Mouse (Mus musculus): ENCODE measurements at regions not wholly inside any gene's neighbourhood (a gene's known extent, or its start where the extent isn't known, plus 50 kb on each side); places are given as distances from the start of the nearest gene placed in this dataset.

DNA sequence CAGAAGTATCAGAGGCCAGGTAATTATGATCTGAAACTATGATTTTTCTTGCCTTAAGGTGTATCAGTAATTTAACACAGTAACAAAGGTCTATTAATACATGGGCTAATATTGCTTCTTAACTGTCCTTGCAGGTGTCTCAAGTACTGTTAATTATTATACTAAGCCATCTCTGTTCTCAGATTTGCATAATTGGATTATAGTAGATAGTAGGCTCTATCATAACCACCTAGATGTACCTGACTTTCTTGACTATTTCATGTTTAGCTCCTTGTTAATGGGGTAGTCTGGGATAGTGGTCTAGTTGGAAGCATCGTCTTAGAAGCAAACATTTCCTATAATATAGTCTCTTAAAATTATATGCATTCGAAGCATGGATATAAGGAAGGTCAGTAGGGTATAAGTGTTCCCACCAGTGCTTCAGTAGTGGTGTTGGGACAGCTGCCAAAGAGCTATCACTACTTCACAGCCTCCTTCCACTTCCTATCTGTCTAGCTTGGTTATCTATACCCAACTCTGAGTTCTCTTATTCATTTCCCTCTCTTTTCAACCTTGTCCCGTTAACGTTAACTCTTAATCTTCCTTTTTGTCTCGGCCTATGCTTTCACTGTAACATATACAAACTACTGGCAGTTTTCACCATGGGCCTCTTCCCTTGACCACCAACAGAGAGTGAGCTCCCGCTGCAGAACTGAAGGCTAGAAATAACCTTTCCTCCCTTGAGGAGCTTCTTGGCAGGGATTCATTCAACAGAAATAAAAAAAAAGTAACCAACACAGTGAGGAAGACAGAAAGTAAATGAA lies 630.9 kb upstream of the Lcorl start:
- 75% methylated on average over 6 of the region's 6 CpGs for WGBS
- no peak for ATAC-seq

GRCm38 (mm10) chr5:46486740-46487326 lies 629.4 kb upstream of the Lcorl start:
- Histone ChIP-seq H3K4me2 (ENCODE audit: low read length) (no peak overlapping the region), H3K9me3 (ENCODE audit: control insufficient read depth, low read length) (no peaks in the 10 kb centered on the region), H3K4me1 (ENCODE audit: control insufficient read depth, insufficient read depth, low read depth, low read length) (no peaks in the 10 kb centered on the region), H3K4me3 (ENCODE audit: low read length) (no peak overlapping the region), H3K27me3 (replicated peaks; ENCODE audit: control insufficient read depth, insufficient read depth, low read length) (no peaks in the 10 kb centered on the region), H3K36me3 (ENCODE audit: control insufficient read depth, insufficient read depth, low read length) (no peaks in the 10 kb centered on the region), H3K9ac (ENCODE audit: low read depth, low read length) (no peak overlapping the region), H3K27ac (ENCODE audit: low read depth, low read length) (no peak overlapping the region)
- ATAC-seq, result no peak
- 57% methylated on average over 1 of the region's 1 CpGs for WGBS

More for the DNA sequence above, 630.9 kb upstream of the Lcorl start:
- no peaks in the 10 kb centered on the region for H3K9me3 ChIP-seq (ENCODE audit: control insufficient read depth, low read length)
- no peak overlapping the region for H3K4me3 ChIP-seq (ENCODE audit: low read length)
- no peak overlapping the region for H3K27ac ChIP-seq (ENCODE audit: low read depth, low read length)
- no peaks in the 10 kb centered on the region for H3K36me3 ChIP-seq (ENCODE audit: control insufficient read depth, insufficient read depth, low read length)
- no peak overlapping the region for H3K9ac ChIP-seq (ENCODE audit: low read depth, low read length)
- no peak overlapping the region for H3K4me2 ChIP-seq (ENCODE audit: low read length)
- H3K4me1 ChIP-seq (ENCODE audit: control insufficient read depth, insufficient read depth, low read depth, low read length), result no peaks in the 10 kb centered on the region
- H3K27me3 ChIP-seq (replicated peaks; ENCODE audit: control insufficient read depth, insufficient read depth, low read length), result no peaks in the 10 kb centered on the region

DNA sequence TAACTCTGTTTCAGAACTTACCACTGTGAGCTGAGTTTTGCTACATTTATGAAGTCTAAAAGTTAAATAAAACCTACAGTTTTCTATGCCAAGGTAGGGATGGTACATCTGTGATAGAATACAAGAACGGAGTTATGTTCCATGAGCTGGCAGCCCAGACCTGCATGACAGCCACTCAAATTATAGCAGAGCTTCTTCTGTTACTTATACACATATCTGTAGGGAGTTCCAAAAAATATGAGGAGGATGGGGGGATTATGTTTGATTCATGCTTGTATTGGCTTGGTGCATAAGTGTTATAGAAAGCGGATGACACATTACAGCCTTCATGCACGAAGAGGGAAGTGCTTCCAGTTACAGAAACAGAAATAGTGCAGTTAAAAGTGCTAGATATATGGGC lies 598.9 kb upstream of the Lcorl start:
- Histone ChIP-seq H3K36me3 (ENCODE audit: control insufficient read depth, insufficient read depth, low read length) (no peaks in the 10 kb centered on the region), H3K27ac (ENCODE audit: low read depth, low read length) (no peak overlapping the region), H3K9me3 (ENCODE audit: control insufficient read depth, low read length) (no peaks in the 10 kb centered on the region), H3K4me3 (ENCODE audit: low read length) (no peak overlapping the region), H3K9ac (ENCODE audit: low read depth, low read length) (no peak overlapping the region), H3K4me2 (ENCODE audit: low read length) (no peak overlapping the region), H3K4me1 (ENCODE audit: control insufficient read depth, insufficient read depth, low read depth, low read length) (no peaks in the 10 kb centered on the region), H3K27me3 (replicated peaks; ENCODE audit: control insufficient read depth, insufficient read depth, low read length) (no peaks in the 10 kb centered on the region)
- 92% methylated on average over 3 of the region's 3 CpGs for WGBS
- ATAC-seq, result no peak

DNA sequence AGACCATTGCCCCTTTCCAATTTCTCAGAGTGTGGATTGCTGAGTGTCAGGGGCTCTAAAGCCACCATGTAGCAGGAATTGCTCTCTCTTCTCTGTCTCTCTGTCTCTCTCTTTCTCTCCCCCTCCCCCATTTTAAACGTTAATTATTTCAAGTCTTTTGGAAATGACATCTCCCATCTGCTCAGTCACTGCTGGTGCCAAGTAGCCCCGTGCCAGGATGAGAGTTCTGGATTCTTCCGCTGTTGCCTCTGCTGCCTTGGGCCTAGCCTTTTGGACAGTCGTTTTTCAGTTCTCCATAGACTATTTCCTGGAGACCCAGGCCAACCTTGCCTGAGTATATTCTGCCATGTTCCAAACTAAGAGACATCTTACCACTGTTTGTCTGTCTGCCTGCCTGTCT lies 590.9 kb upstream of the Lcorl start:
- 50% methylated on average over 4 of the region's 4 CpGs for WGBS
- H3K9me3 ChIP-seq (ENCODE audit: control insufficient read depth, low read length), result no peaks in the 10 kb centered on the region
- H3K4me3 ChIP-seq (ENCODE audit: low read length), result no peak overlapping the region
- H3K27ac ChIP-seq (ENCODE audit: low read depth, low read length), result no peak overlapping the region
- H3K9ac ChIP-seq (ENCODE audit: low read depth, low read length), result no peak overlapping the region
- ATAC-seq, result peak; percentile 58; the same call in 1 of the 2 replicates
- no peaks in the 10 kb centered on the region for H3K36me3 ChIP-seq (ENCODE audit: control insufficient read depth, insufficient read depth, low read length)
- peaks cover 5% of the 10 kb centered on the region; the same call in 1 of the 2 replicates for H3K4me1 ChIP-seq (ENCODE audit: control insufficient read depth, insufficient read depth, low read depth, low read length)
- no peaks in the 10 kb centered on the region for H3K27me3 ChIP-seq (replicated peaks; ENCODE audit: control insufficient read depth, insufficient read depth, low read length)
- no peak overlapping the region for H3K4me2 ChIP-seq (ENCODE audit: low read length)

GRCm38 (mm10) chr5:46445844-46446243 lies 588.4 kb upstream of the Lcorl start:
- Histone ChIP-seq H3K4me1 (ENCODE audit: control insufficient read depth, insufficient read depth, low read depth, low read length) (peaks cover 5% of the 10 kb centered on the region; the same call in 1 of the 2 replicates), H3K27ac (ENCODE audit: low read depth, low read length) (no peak overlapping the region), H3K4me2 (ENCODE audit: low read length) (no peak overlapping the region), H3K9me3 (ENCODE audit: control insufficient read depth, low read length) (no peaks in the 10 kb centered on the region), H3K9ac (ENCODE audit: low read depth, low read length) (no peak overlapping the region), H3K36me3 (ENCODE audit: control insufficient read depth, insufficient read depth, low read length) (no peaks in the 10 kb centered on the region), H3K4me3 (ENCODE audit: low read length) (no peak overlapping the region), H3K27me3 (replicated peaks; ENCODE audit: control insufficient read depth, insufficient read depth, low read length) (no peaks in the 10 kb centered on the region)
- peak; percentile 59; the same call in 1 of the 2 replicates for ATAC-seq
- WGBS, result 51% methylated on average over 3 of the region's 3 CpGs

- Histone ChIP-seq H3K4me1 (ENCODE audit: control insufficient read depth, insufficient read depth, low read depth, low read length) (peaks cover 5% of the 10 kb centered on the region; the same call in 1 of the 2 replicates), H3K4me3 (ENCODE audit: low read length) (no peak overlapping the region), H3K4me2 (ENCODE audit: low read length) (peak overlapping the region; percentile 1; the same call in 1 of the 2 replicates), H3K9me3 (ENCODE audit: control insufficient read depth, low read length) (no peaks in the 10 kb centered on the region), H3K27me3 (replicated peaks; ENCODE audit: control insufficient read depth, insufficient read depth, low read length) (no peaks in the 10 kb centered on the region), H3K36me3 (ENCODE audit: control insufficient read depth, insufficient read depth, low read length) (no peaks in the 10 kb centered on the region), H3K9ac (ENCODE audit: low read depth, low read length) (no peak overlapping the region), H3K27ac (ENCODE audit: low read depth, low read length) (no peak overlapping the region)
- no peak for ATAC-seq
- 20% methylated on average over 7 of the region's 7 CpGs for WGBS
Measured at GRCm38 (mm10) chr5:46445122-46445521, 587.7 kb upstream of the Lcorl start.

DNA sequence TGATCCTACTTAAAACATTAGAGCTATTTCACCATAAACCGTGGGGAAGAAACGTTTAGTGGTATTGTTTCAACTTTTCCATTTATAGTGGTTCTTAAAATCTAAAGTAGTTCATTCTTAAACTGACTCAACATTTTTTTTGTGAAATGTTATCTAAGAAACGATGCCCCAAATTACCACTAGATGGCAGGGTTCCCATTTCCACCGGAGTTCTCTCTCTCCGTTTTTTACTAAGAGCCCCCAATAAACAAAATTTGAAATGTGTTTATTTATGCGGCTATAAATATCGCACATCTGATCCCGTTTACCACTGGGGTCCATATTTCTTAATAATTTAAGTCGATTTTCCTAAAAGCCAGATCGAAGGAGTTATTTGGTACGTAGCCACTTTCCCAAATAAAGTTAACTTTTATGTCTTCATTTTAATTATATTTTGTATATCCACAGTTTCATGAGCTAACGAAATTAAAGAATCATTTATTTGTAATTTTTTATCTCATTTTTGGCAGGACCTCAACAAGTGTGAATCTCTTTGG lies 586.5 kb upstream of the Lcorl start:
- ATAC-seq, result no peak
- Histone ChIP-seq H3K9ac (ENCODE audit: low read depth, low read length) (no peak overlapping the region), H3K9me3 (ENCODE audit: control insufficient read depth, low read length) (no peaks in the 10 kb centered on the region), H3K4me1 (ENCODE audit: control insufficient read depth, insufficient read depth, low read depth, low read length) (peaks cover 5% of the 10 kb centered on the region; the same call in 1 of the 2 replicates), H3K27ac (ENCODE audit: low read depth, low read length) (no peak overlapping the region), H3K4me3 (ENCODE audit: low read length) (no peak overlapping the region), H3K27me3 (replicated peaks; ENCODE audit: control insufficient read depth, insufficient read depth, low read length) (no peaks in the 10 kb centered on the region), H3K4me2 (ENCODE audit: low read length) (peak overlapping the region; percentile 38; the same call in 1 of the 2 replicates), H3K36me3 (ENCODE audit: control insufficient read depth, insufficient read depth, low read length) (no peaks in the 10 kb centered on the region)
- WGBS, result 13% methylated on average over 12 of the region's 12 CpGs

DNA sequence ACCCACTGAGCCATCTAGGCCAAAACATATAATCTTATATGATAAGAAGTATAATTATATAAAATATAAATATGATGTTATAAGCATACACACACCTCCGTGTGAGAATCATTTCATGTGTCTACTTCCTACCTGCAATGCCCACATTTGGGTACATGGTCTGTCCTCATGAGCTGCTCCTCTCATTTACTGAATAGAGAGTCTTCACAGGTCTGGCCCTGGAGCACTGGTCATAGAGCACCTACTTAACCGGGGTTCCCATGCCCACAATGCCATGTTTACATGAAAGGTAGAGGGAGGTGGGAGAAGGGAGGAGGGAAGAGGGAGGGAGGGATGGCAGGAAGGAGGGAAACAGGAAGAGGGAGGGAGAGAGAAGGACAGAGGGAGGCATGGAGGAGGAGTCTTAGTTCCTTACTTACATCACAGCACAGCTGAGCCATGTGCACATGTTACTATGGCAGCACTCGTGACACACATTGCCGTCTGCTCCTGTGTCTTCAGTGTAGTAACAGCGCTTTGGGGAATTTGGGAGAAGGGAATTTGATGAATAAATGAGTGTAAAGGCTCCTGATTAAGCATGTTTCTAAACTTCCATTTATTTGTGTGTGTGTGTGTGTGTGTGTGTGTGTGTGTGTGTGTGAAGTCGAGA lies 585.3 kb upstream of the Lcorl start:
- no peaks in the 10 kb centered on the region for H3K36me3 ChIP-seq (ENCODE audit: control insufficient read depth, insufficient read depth, low read length)
- ATAC-seq, result peak; percentile 71
- no peaks in the 10 kb centered on the region for H3K9me3 ChIP-seq (ENCODE audit: control insufficient read depth, low read length)
- H3K27me3 ChIP-seq (replicated peaks; ENCODE audit: control insufficient read depth, insufficient read depth, low read length), result no peaks in the 10 kb centered on the region
- H3K27ac ChIP-seq (ENCODE audit: low read depth, low read length), result no peak overlapping the region
- H3K4me2 ChIP-seq (ENCODE audit: low read length), result no peak overlapping the region
- peaks cover 5% of the 10 kb centered on the region; the same call in 1 of the 2 replicates for H3K4me1 ChIP-seq (ENCODE audit: control insufficient read depth, insufficient read depth, low read depth, low read length)
- 63% methylated on average over 6 of the region's 6 CpGs for WGBS
- no peak overlapping the region for H3K4me3 ChIP-seq (ENCODE audit: low read length)
- no peak overlapping the region for H3K9ac ChIP-seq (ENCODE audit: low read depth, low read length)

GRCm38 (mm10) chr5:46441716-46442115 lies 584.3 kb upstream of the Lcorl start:
- Histone ChIP-seq H3K36me3 (ENCODE audit: control insufficient read depth, insufficient read depth, low read length) (no peaks in the 10 kb centered on the region), H3K4me3 (ENCODE audit: low read length) (no peak overlapping the region), H3K4me2 (ENCODE audit: low read length) (no peak overlapping the region), H3K9me3 (ENCODE audit: control insufficient read depth, low read length) (no peaks in the 10 kb centered on the region), H3K27ac (ENCODE audit: low read depth, low read length) (no peak overlapping the region), H3K4me1 (ENCODE audit: control insufficient read depth, insufficient read depth, low read depth, low read length) (peaks cover 5% of the 10 kb centered on the region; the same call in 1 of the 2 replicates), H3K27me3 (replicated peaks; ENCODE audit: control insufficient read depth, insufficient read depth, low read length) (no peaks in the 10 kb centered on the region), H3K9ac (ENCODE audit: low read depth, low read length) (no peak overlapping the region)
- ATAC-seq, result no peak
